Mouse (Mus musculus): ENCODE data around the gene Lypd6b. TPM values are rescaled to one million over a fixed set of nuclear protein-coding genes. Genes with fewer than 3 reads are reported as not detected.

Gene Lypd6b
- polyA plus RNA-seq, 1 experiment = not detected

- no peak overlapping the region for H3K27ac ChIP-seq (ENCODE audit: insufficient read depth, low read length)
- no peaks in the 10 kb centered on the region for H3K4me1 ChIP-seq (ENCODE audit: control insufficient read depth, insufficient read depth, low read length)
- H3K4me3 ChIP-seq (ENCODE audit: insufficient read depth, low read length) = no peak overlapping the region
- TF ChIP-seq CTCF (IDR thresholded peaks at IDR 0.05; ENCODE audit: borderline replicate concordance, insufficient read depth, low read length) (no peak), POLR2A (IDR thresholded peaks at IDR 0.05; ENCODE audit: low read depth, low read length) (no peak)
Observed at GRCm38 (mm10) chr2:49918132-49918531, 130.6 kb downstream of the Lypd6b start.

- no peak for TF ChIP-seq POLR2A (IDR thresholded peaks at IDR 0.05; ENCODE audit: low read depth, low read length)
- no peak for TF ChIP-seq CTCF (IDR thresholded peaks at IDR 0.05; ENCODE audit: borderline replicate concordance, insufficient read depth, low read length)
- no peak overlapping the region for H3K4me3 ChIP-seq (ENCODE audit: insufficient read depth, low read length)
- H3K27ac ChIP-seq (ENCODE audit: insufficient read depth, low read length) = no peak overlapping the region
- no peaks in the 10 kb centered on the region for H3K4me1 ChIP-seq (ENCODE audit: control insufficient read depth, insufficient read depth, low read length)
Observed at GRCm38 (mm10) chr2:49918692-49919091, 131.2 kb downstream of the Lypd6b start.

- H3K27ac ChIP-seq (ENCODE audit: insufficient read depth, low read length) = no peak overlapping the region
- H3K4me3 ChIP-seq (ENCODE audit: insufficient read depth, low read length) = no peak overlapping the region
- H3K4me1 ChIP-seq (ENCODE audit: control insufficient read depth, insufficient read depth, low read length) = no peaks in the 10 kb centered on the region
- TF ChIP-seq CTCF (IDR thresholded peaks at IDR 0.05; ENCODE audit: borderline replicate concordance, insufficient read depth, low read length) (no peak), POLR2A (IDR thresholded peaks at IDR 0.05; ENCODE audit: low read depth, low read length) (no peak)
Observed at GRCm38 (mm10) chr2:49921948-49922347, 134.5 kb downstream of the Lypd6b start.

GRCm38 (mm10) chr2:49922810-49923209, 135.3 kb downstream of the Lypd6b start:
- Histone ChIP-seq H3K4me1 (ENCODE audit: control insufficient read depth, insufficient read depth, low read length) (no peaks in the 10 kb centered on the region), H3K4me3 (ENCODE audit: insufficient read depth, low read length) (no peak overlapping the region), H3K27ac (ENCODE audit: insufficient read depth, low read length) (no peak overlapping the region)
- TF ChIP-seq CTCF (IDR thresholded peaks at IDR 0.05; ENCODE audit: borderline replicate concordance, insufficient read depth, low read length) = no peak

DNA sequence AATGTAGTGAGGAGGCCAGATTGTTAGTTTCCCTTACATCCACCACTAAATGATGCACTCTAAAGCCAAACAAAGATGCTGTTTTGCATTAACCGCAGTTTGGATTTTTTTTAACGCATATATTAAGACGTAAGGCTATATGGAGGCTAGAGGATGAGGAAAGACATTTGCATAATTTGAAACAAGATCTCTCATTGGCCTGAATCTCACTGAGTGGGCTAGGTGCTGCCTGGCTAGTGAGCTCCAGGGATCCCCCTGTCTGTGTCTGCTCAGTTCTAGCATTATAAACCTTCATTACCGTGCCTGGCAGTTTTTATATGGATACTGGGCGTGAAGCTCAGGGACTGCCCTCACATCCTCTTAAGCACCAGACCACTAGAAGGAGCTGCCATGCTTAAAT, 138.7 kb downstream of the Lypd6b start:
- TF ChIP-seq POLR2A (IDR thresholded peaks at IDR 0.05; ENCODE audit: low read depth, low read length) (no peak), CTCF (IDR thresholded peaks at IDR 0.05; ENCODE audit: borderline replicate concordance, insufficient read depth, low read length) (no peak)
- Histone ChIP-seq H3K27ac (ENCODE audit: insufficient read depth, low read length) (no peak overlapping the region), H3K4me3 (ENCODE audit: insufficient read depth, low read length) (no peak overlapping the region), H3K4me1 (ENCODE audit: control insufficient read depth, insufficient read depth, low read length) (peaks cover 10% of the 10 kb centered on the region)

GRCm38 (mm10) chr2:49927362-49927761, 139.9 kb downstream of the Lypd6b start:
- Histone ChIP-seq H3K27ac (ENCODE audit: insufficient read depth, low read length) (no peak overlapping the region), H3K4me1 (ENCODE audit: control insufficient read depth, insufficient read depth, low read length) (peaks cover 10% of the 10 kb centered on the region), H3K4me3 (ENCODE audit: insufficient read depth, low read length) (no peak overlapping the region)
- no peak for TF ChIP-seq CTCF (IDR thresholded peaks at IDR 0.05; ENCODE audit: borderline replicate concordance, insufficient read depth, low read length)

DNA sequence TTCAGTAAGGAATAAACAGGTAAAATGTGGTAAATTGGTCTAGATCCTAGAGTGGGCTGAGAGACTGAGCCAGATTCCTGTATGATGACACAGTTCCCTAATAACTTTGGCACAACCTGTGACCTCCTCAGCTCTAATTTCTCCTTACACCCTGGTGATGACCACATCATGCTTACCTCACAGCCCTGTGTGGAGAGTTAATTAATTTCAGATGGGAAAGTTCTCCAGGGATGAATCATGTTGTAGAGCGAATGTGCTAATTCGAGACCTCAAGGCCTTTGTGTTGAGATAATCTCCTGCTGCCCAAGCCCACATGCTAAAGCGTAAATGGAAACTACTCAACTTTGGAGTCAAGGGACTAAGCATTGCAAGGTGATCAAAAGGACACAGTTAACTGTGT, 142.4 kb downstream of the Lypd6b start:
- Histone ChIP-seq H3K27ac (ENCODE audit: insufficient read depth, low read length) (no peak overlapping the region), H3K4me1 (ENCODE audit: control insufficient read depth, insufficient read depth, low read length) (peaks cover 14% of the 10 kb centered on the region), H3K4me3 (ENCODE audit: insufficient read depth, low read length) (no peak overlapping the region)
- TF ChIP-seq CTCF (IDR thresholded peaks at IDR 0.05; ENCODE audit: borderline replicate concordance, insufficient read depth, low read length) (no peak), POLR2A (IDR thresholded peaks at IDR 0.05; ENCODE audit: low read depth, low read length) (no peak)

DNA sequence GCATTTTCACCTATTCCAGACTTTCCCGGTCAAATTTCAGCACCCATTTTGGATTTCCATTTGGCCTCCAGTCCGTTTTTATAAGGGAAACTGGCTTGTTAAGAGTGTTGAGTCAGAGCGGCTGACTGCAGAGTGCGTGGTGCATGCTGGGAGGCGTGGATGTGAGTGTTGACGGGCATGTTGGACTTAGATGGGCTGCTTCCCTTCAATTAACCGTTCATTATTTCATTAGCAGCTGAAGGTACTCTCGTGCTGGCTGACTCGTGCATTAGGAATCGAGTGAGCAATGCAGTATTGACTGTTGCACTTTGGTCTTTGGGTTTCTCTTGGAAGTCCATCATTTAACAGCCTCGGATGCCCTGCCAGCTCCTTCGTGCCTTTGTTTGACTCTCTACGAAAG, 150.1 kb downstream of the Lypd6b start:
- no peak for TF ChIP-seq POLR2A (IDR thresholded peaks at IDR 0.05; ENCODE audit: low read depth, low read length)
- no peak for TF ChIP-seq CTCF (IDR thresholded peaks at IDR 0.05; ENCODE audit: borderline replicate concordance, insufficient read depth, low read length)
- Histone ChIP-seq H3K4me3 (ENCODE audit: insufficient read depth, low read length) (no peak overlapping the region), H3K4me1 (ENCODE audit: control insufficient read depth, insufficient read depth, low read length) (peaks cover 4% of the 10 kb centered on the region; the same call in 1 of the 2 replicates), H3K27ac (ENCODE audit: insufficient read depth, low read length) (no peak overlapping the region)

GRCm38 (mm10) chr2:49938246-49938645, 150.8 kb downstream of the Lypd6b start:
- no peak overlapping the region for H3K4me3 ChIP-seq (ENCODE audit: insufficient read depth, low read length)
- H3K4me1 ChIP-seq (ENCODE audit: control insufficient read depth, insufficient read depth, low read length) = peaks cover 4% of the 10 kb centered on the region; the same call in 1 of the 2 replicates
- TF ChIP-seq POLR2A (IDR thresholded peaks at IDR 0.05; ENCODE audit: low read depth, low read length) (no peak), CTCF (IDR thresholded peaks at IDR 0.05; ENCODE audit: borderline replicate concordance, insufficient read depth, low read length) (no peak)
- no peak overlapping the region for H3K27ac ChIP-seq (ENCODE audit: insufficient read depth, low read length)

GRCm38 (mm10) chr2:49940372-49940771, 152.9 kb downstream of the Lypd6b start:
- H3K4me1 ChIP-seq (ENCODE audit: control insufficient read depth, insufficient read depth, low read length) = no peaks in the 10 kb centered on the region
- no peak overlapping the region for H3K4me3 ChIP-seq (ENCODE audit: insufficient read depth, low read length)
- TF ChIP-seq CTCF (IDR thresholded peaks at IDR 0.05; ENCODE audit: borderline replicate concordance, insufficient read depth, low read length) (no peak), POLR2A (IDR thresholded peaks at IDR 0.05; ENCODE audit: low read depth, low read length) (no peak)
- no peak overlapping the region; the same call in 1 of the 2 replicates for H3K27ac ChIP-seq (ENCODE audit: insufficient read depth, low read length)

- Histone ChIP-seq H3K27ac (ENCODE audit: insufficient read depth, low read length) (no peak overlapping the region), H3K4me3 (ENCODE audit: insufficient read depth, low read length) (no peak overlapping the region), H3K4me1 (ENCODE audit: control insufficient read depth, insufficient read depth, low read length) (no peaks in the 10 kb centered on the region)
- TF ChIP-seq CTCF (IDR thresholded peaks at IDR 0.05; ENCODE audit: borderline replicate concordance, insufficient read depth, low read length) (no peak), POLR2A (IDR thresholded peaks at IDR 0.05; ENCODE audit: low read depth, low read length) (no peak)
Observed at GRCm38 (mm10) chr2:49942100-49942499, 154.6 kb downstream of the Lypd6b start.
